Mouse (Mus musculus) T-helper 1 cell (primary cell): ENCODE data around the gene Lrrc43.

Source experiments
- in situ Hi-C: fragments of 300-600 bp; cut with MboI, MseI; formaldehyde crosslinking; loops from one replicate; pipeline ENCODE4 v1.15.1; 2025; ENCODE audit warnings: high pct_unique_total_duplicates

The Lrrc43 gene

GRCm38 (mm10) chr5:123489112-123489785 lies at the start of gene Lrrc43, which contains the start of gene Il31:
TSS of gene Lrrc43 (plus strand) at chr5:123489305.
TSS of gene Il31 (minus strand) at chr5:123489489.
- in situ Hi-C loops, result loop anchor here (10.0 kb wide), 1 partner anchor 1874 kb away; the partner anchor contains the start of gene Acad12

- in situ Hi-C loops, result no loop called here
Measured at GRCm38 (mm10) chr5:123439312-123439711, 49.8 kb upstream of the Lrrc43 start.

DNA sequence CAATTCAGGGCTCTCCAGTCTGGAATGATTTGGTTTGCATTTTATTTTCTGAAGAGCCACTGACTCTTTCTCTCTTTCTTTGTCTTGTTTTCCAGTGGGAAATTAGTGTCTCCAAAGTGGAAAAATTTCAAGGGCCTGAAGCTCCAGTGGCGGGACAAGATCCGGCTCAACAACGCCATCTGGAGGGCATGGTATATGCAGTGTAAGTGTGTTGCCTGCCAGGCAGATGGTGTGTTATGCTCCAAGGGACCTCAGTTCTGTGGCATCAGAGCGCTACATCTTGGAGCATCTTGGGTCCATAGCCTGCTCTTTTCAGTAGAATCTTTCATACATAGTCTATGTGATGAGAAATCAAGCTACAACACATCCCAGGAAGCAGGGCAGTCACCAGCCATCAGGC lies 49.2 kb upstream of the Lrrc43 start:
- in situ Hi-C loops, result loop anchor here (5.0 kb wide), 2 partner anchors 57 to 73 kb away; no protein-coding TSS in a partner anchor

- in situ Hi-C loops, result loop anchor here (5.0 kb wide), 2 partner anchors 57 to 73 kb away; no protein-coding TSS in a partner anchor
Measured at GRCm38 (mm10) chr5:123440664-123441063, 48.4 kb upstream of the Lrrc43 start.

DNA sequence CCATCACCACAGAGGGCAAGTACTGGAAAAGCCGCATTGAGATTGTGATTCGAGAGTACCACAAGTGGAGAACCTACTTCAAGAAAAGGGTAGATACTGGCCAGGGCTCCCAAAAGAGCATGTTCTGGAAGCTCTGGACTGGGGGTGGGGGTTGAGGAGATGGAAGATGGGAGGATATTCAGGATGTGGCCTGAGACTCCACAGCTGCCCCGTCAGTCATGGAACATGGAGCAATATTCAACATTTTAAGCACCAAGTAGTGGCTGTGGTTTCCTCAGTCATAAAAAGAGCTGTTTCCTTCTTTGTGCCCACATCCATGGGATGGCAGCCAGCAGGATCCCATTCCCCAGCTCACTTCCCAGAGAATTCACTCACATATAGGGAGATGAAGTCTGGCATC lies 46.8 kb upstream of the Lrrc43 start:
- in situ Hi-C loops, result loop anchor here (5.0 kb wide), 2 partner anchors 55 to 75 kb away; no protein-coding TSS in a partner anchor

GRCm38 (mm10) chr5:123444069-123444468 lies 45.0 kb upstream of the Lrrc43 start:
- in situ Hi-C loops, result loop anchor here (5.0 kb wide), 2 partner anchors 53 to 77 kb away; no protein-coding TSS in a partner anchor

GRCm38 (mm10) chr5:123444849-123445334 lies 44.2 kb upstream of the Lrrc43 start:
- in situ Hi-C loops, result loop anchor here (5.0 kb wide), 2 partner anchors 52 to 78 kb away; no protein-coding TSS in a partner anchor

GRCm38 (mm10) chr5:123451886-123452285 lies 37.2 kb upstream of the Lrrc43 start:
- in situ Hi-C loops, result no loop called here

DNA sequence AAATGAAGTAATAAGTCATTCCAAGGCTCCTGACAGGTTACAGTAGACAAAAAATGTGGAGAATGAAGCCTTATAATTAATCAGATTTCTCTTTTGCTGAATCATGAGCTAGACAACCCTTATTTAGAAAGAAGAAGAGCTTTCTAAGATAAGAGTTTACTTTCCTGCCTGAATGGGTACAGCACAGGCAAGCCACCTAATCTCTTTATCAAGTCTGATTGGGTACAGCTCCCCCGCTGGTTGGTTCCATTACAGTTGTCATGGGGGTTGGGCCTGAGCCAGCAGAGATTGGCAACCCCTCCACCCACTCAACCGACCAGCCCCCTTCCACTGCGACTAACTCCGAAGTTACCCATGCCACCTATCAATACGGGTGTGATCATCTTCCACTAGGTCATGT lies 27.7 kb upstream of the Lrrc43 start:
- in situ Hi-C loops, result no loop called here

- in situ Hi-C loops, result no loop called here
Measured at GRCm38 (mm10) chr5:123464638-123465037, 24.5 kb upstream of the Lrrc43 start.

- in situ Hi-C loops, result no loop called here
Measured at GRCm38 (mm10) chr5:123470784-123471400, 18.2 kb upstream of the Lrrc43 start.

DNA sequence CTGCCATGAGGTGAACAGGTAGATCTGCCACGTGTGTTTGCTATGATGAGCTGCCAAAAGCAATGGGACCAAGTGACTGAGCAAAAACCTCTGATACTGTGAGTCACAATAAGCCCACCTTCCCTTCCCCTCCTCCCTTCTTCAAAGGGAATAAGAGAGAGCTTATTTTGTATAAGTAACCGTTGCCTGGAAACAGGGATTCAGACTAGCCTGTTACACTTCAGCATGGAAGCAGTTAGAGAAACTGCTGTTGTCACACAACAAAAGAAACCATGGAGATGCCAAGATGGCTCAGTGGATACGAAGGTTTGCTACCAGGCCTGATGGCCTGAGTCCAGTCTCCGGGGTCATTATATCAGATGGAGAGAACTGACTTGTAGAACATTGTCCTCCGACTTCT lies 15.3 kb upstream of the Lrrc43 start:
- in situ Hi-C loops, result no loop called here

DNA sequence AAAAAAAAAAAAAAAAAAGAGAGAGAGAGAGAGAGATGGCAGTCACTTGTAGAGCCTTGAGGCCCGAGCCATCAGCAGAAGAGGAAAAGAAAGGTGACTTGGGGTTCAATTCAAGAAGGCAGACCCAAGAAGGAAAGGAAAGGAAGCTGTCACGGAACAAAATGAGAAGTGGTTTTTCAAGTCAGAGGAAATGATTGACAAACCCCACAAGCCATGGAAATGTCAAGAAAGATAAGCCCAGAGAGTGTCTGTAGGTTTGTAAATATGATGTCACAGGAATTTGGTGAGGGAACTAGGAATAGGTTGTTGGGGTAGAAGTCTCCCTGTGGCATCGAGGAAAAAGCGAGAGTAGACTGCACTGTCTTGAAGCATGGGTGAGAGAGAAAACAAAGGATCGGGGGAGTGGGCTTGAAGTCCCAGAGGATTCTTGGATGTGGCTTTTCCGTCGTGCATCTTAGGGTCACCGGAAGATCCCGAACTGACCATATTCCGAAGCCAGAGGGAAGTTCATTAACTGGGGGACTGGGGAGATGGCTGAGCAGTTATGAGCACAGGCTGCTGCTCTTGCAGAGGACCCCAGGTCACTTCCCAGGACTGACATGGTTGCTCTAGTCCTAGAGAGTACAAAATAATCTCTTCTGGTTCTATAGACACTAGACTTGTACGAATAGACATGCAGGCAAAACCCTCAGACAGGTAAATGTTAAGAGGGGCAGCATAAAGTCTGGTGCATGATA lies 1.3 kb upstream of the Lrrc43 start:
- in situ Hi-C loops, result loop anchor here (10.0 kb wide), 1 partner anchor 1873 kb away; the partner anchor contains the start of gene Acad12

- in situ Hi-C loops, result loop anchor here (10.0 kb wide), 1 partner anchor 1875 kb away; the partner anchor contains the start of gene Acad12
Measured at GRCm38 (mm10) chr5:123489935-123490334, 830 bp downstream of the Lrrc43 start.

GRCm38 (mm10) chr5:123499717-123500116 lies 10.6 kb downstream of the Lrrc43 start:
- in situ Hi-C loops, result loop anchor here (5.0 kb wide), 1 partner anchor 57 kb away; no protein-coding TSS in a partner anchor

- in situ Hi-C loops, result no loop called here
Measured at GRCm38 (mm10) chr5:123501973-123502372, 12.9 kb downstream of the Lrrc43 start.

- in situ Hi-C loops, result no loop called here
Measured at GRCm38 (mm10) chr5:123507936-123508723, 19.0 kb downstream of the Lrrc43 start.

DNA sequence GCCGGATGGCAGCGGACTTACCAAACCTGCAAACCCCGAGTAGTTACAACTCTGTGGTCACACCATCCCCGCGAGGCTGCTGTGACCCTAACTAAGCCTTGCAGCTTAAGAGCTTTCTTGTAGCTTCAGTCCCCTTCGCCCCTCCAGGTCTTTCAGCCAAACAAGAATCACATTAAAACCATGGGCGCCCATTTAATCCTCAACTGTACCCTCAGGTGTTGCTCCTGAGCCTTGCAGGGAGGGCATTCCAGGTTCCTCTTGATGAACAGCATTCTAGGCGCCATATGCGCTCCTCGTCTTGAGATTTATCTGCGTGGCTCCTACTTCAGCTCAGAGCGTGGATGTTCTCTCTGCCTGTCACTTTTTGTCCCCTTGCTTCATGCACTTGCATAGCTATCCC lies 19.8 kb downstream of the Lrrc43 start:
- in situ Hi-C loops, result no loop called here

DNA sequence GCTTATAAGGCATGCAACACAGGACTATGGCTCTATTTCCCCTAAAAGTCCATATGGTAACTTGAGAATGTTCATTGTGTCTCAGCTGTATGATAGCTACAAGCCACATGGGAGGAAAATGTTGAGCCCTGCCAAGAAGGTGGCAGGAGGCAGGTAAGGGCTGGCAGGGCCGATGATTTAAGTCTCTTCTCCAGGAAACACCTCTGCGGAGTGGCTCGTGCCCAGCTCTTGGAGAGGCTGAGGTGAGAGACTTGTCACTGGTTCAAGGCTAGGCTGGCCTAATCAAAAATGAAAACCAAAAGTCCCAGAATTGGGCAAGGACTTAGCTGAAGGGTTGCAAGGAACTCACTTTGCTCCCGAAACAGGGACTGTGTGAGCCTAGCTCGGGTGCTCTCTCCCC lies 21.1 kb downstream of the Lrrc43 start, which contains the start of gene B3gnt4:
Gene B3gnt4 (plus strand): TSS at position 301 of the 400 bp plus-strand sequence.
- in situ Hi-C loops, result loop anchor here (5.0 kb wide), 1 partner anchor 102 kb away; no protein-coding TSS in a partner anchor

DNA sequence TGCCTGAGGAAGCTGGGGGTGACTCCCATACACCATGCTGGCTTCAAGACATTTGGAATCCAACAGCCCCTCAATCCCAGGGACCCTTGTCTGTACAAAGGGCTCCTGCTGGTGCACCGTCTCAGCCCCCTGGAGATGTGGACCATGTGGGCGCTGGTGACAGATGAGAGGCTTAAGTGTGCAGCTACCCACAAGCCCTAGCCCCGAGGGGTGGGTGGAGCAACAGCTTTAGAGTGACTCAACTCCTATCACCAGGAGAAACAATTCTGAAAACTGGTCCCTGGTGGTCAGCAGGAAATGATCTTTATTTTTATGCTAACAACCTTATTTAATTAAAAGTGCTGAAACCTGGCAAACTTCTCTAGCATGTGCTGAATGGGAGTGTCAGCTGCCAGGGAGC lies 22.3 kb downstream of the Lrrc43 start:
- in situ Hi-C loops, result loop anchor here (5.0 kb wide), 1 partner anchor 101 kb away; no protein-coding TSS in a partner anchor

DNA sequence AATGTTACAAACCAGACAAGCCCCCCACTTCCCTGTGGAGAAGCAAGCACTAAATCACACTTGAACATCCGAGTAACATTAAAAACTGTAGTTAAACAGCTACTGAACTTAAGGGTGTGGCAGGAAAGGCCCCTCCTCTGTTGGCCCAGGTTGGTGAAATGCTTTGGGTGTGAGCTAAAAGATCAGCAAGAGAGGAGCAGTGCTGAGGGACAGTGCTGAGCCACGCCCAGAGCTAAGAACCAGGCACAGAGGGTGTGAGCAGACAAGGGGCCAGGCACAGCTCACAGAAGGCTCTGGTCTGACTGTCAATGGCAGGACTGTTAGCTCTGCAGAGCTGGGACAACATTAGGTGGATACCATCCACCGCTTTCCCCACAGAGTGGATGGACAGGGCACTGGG lies 23.0 kb downstream of the Lrrc43 start:
- in situ Hi-C loops, result loop anchor here (5.0 kb wide), 1 partner anchor 100 kb away; no protein-coding TSS in a partner anchor
